Mouse (Mus musculus): Measurements from ENCODE around the gene Dtnb. TPM values are rescaled to one million over a fixed set of nuclear protein-coding genes. Genes with fewer than 3 reads are reported as not detected.

Gene Dtnb
- total RNA-seq, 2 experiments from 2014 or later = 98.7 to 116 TPM

GRCm38 (mm10) chr12:3795569-3795968, 223.4 kb downstream of the Dtnb start:
- no peak for DNase-seq (ENCODE audit: low spot score in 2 of 2)

DNA sequence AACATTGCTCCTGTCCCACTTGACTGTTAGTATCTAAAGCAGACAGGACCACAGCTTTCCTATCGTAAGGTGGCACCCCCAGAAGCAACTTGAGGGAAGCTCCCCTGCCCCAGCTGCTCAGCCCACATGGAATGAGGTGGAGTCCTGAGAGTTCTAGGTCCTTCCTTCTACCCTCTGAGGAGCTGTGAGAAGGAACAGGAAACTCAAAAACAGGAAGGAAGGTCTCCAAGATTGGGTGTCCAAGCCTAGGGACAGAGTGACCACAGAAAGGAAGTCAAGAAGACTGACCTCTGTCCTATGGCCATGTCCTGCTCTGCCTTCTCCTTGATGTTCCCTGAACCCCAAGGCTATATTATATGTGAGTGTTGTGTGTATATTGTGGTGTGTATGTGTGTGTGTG, 227.4 kb downstream of the Dtnb start:
- no peak for DNase-seq (ENCODE audit: low spot score in 2 of 2)

GRCm38 (mm10) chr12:3805852-3806251, 233.7 kb downstream of the Dtnb start, which contains the start of gene Dnmt3a:
Gene Dnmt3a (plus strand): TSS chr12:3806007.
- no peak for DNase-seq (ENCODE audit: low spot score in 2 of 2)

DNA sequence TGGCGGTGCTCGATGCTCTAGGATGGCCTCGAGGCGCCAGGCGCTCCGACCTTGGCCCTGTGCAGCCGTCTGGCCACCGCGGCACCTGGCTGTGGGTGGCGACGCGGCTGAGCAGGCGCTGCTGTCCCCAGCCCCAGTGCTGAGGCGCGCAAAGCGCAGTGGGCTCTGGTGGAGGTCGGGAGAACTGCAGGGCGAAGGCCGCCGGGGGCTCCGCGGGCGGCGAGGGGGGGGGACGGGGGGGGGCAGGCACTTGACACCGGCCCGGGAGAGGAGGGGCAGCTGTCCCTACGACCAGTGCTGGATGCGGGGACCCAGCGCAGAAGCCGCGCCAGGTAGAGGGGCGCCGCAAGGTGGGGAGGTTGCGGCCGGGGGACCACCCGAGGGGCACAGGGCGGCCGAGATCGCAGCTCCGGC, 234.1 kb downstream of the Dtnb start:
- DNase-seq (ENCODE audit: low spot score in 2 of 2) = peak in 1 of 2 experiments; percentile 68

DNA sequence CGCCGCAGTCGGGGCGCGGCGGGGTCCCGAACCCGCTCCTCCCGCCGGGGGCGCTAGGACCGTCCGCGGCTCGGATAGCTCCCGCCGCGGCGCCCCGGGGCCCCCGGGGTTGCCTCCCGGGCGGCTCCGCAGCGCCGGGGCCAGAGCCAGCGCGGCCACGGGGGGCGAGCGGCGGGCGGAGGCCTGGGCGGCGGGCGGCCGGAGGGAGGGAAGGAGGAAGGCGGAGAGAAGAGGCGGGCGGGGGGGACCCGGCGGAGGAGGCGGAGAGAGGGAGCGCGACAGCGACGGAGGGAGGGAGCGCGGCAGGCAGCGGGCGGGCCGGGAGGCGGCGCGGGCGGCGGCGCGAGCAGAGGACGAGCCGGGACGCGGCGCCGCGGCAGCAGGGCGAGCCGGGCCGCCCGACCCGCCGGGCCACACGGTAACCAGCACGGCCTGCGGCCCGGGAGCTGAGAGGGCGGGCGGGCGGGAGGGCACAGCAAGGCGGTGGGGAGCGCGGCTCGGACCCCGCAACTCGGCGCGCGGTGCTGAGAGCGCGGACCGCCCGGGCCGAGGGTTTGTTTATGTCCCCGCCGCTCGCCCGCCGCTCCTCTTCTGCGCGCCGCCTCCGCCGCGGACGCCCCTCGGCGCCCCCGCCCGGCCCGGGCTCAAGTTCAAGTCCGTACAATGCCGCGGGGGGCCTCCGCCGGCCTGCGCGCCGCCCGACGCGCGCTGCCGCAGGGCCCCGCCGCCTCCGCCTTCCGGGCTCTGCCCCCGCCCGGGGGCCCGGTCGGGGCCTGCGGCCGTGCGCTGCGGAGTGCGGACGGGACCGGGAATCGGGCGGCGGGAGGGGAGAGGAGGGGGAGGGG, 234.7 kb downstream of the Dtnb start:
- peak in 1 of 2 experiments; percentile 67 for DNase-seq (ENCODE audit: low spot score in 2 of 2)

DNA sequence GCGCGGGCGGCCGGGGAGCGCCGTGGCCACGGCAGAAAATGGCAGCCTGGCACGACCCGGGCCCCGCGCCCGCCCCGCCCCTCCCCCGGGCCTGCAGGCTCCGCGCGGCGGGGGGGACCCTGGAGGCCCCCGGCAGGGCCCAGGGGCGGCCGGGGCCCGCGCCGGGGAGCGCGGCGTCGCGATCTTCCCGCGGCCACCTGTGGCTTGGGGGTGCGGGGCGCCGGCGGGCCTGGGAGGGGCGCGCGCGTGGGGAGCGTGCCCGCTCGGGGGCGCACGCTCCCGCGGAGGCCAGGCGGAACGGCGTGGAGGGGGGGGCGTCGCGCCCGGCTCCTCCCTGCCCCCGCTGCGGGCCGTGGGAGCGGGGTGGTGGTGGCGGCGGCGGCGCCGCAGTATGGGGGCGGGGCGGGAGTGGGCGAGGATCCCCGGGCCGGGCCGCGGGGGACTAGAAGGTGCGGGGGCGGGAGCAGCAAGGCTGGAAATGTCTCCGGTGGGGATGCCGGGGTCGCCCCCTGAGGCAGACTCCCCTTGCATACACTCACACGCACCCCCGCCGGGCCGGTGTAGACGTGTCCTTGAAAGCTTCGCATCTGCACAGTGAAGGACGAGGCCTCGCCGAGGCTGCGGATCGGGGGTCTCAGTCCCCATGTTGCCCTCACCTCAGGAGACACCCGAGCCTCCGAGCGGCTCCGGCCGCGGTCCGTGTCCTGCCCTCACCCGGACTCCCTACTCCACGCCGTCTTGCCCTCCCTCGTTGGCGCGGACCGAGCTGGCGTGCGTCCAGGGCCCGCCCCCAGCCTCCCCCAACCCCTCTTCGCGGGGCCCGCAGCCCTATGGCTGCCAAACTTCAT, 235.6 kb downstream of the Dtnb start:
- DNase-seq (ENCODE audit: low spot score in 2 of 2) = peak; percentile 68 to 72

GRCm38 (mm10) chr12:3808396-3808981, 236.3 kb downstream of the Dtnb start:
- DNase-seq (ENCODE audit: low spot score in 2 of 2) = no peak

- no peak for DNase-seq (ENCODE audit: low spot score in 2 of 2)
Measured at GRCm38 (mm10) chr12:3809520-3810180, 237.5 kb downstream of the Dtnb start.

GRCm38 (mm10) chr12:3810455-3810854, 238.3 kb downstream of the Dtnb start:
- no peak for DNase-seq (ENCODE audit: low spot score in 2 of 2)

- no peak for DNase-seq (ENCODE audit: low spot score in 2 of 2)
Measured at GRCm38 (mm10) chr12:3811596-3811995, 239.4 kb downstream of the Dtnb start.

GRCm38 (mm10) chr12:3812251-3812650, 240.1 kb downstream of the Dtnb start:
- no peak for DNase-seq (ENCODE audit: low spot score in 2 of 2)

DNA sequence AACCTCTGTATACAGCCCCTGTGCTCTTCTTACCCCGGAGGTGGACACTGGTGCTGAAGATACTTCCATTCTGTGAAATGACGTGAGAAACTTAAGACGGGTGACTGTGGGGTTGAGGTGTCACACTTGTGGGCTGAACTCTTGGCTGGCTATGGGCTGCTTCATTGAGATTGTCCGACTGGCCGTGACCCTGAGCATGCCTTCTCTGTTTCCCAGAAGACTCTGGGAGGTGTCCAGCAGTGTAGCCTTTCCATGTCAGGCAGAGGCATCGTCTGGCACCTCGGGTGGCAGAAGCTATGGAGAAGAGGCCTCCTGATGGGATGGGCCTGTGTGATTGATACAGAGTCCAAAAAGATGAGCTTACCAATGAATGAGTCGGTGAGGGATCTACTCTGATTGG, 241.0 kb downstream of the Dtnb start:
- no peak for DNase-seq (ENCODE audit: low spot score in 2 of 2)

DNA sequence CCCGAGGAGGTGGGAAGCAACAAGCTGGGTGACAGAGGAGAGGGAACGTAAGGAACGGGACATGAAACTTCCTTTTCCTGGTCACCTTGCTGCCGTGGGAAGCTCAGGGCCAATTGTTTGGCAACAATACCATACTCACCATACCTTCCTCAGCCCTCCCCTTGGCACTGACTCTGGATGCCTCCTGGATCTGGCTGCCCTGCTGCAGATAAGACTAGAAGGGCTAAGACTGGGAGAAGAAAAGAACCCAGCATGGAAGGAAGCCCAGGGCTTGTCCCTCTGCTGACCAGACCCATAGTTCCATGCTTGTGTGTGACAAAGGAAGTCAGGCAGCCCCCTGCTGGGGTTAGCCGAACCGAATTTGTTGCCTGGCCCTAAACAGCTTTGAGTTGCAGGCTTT, 243.2 kb downstream of the Dtnb start:
- DNase-seq (ENCODE audit: low spot score in 2 of 2) = no peak

- no peak for DNase-seq (ENCODE audit: low spot score in 2 of 2)
Measured at GRCm38 (mm10) chr12:3817033-3817432, 244.9 kb downstream of the Dtnb start.

DNA sequence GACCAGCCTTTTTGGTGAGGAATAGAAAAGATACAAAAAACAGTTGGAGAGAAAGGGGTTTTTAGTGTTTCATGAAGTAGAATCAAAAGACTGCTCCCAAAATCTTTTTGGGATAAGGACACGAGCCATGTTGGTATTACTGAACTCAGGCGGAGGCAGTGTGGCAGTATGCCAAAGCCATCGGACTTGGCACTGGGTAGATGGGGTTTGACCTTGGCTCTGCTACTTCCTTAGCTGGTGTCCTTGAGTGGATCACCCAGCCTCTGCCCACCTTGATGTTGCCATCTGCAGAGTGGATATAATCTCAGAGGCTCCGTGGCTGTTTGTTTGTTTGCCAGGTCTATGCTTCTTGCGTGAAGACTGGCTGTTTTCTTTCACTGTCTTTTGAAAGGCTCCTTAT, 245.4 kb downstream of the Dtnb start:
- no peak for DNase-seq (ENCODE audit: low spot score in 2 of 2)

- no peak for DNase-seq (ENCODE audit: low spot score in 2 of 2)
Measured at GRCm38 (mm10) chr12:3819899-3820298, 247.7 kb downstream of the Dtnb start.

DNA sequence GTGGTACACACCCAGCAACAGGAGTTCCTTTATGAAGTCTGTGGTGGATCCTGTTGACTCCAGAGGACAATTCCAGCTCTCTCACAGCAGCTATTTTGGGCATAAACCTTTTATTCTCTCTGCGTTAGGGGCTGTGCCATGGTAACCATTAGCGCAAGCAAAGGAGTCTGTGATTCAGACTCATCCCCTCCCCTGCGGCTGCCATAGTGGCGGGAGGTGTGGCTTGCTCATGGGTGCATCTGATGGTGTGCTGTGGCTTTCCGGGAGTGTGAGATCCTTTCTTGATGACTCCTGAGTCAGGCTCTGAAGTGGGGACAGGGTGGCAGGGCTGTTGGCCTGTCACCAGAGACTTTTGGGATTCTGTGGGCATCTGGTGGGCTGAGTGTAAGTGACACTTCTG, 251.2 kb downstream of the Dtnb start:
- DNase-seq (ENCODE audit: low spot score in 2 of 2) = no peak

GRCm38 (mm10) chr12:3824906-3825713, 252.9 kb downstream of the Dtnb start:
- peak in 1 of 2 experiments; percentile 23 for DNase-seq (ENCODE audit: low spot score in 2 of 2)

- DNase-seq (ENCODE audit: low spot score in 2 of 2) = no peak
Measured at GRCm38 (mm10) chr12:3825714-3826080, 253.5 kb downstream of the Dtnb start.

GRCm38 (mm10) chr12:3827771-3828170, 255.6 kb downstream of the Dtnb start:
- no peak for DNase-seq (ENCODE audit: low spot score in 2 of 2)

All from layer of hippocampus, postnatal 14 days (tissue).